Mouse (Mus musculus): ENCODE data around the gene Hnrnpab.

DNA sequence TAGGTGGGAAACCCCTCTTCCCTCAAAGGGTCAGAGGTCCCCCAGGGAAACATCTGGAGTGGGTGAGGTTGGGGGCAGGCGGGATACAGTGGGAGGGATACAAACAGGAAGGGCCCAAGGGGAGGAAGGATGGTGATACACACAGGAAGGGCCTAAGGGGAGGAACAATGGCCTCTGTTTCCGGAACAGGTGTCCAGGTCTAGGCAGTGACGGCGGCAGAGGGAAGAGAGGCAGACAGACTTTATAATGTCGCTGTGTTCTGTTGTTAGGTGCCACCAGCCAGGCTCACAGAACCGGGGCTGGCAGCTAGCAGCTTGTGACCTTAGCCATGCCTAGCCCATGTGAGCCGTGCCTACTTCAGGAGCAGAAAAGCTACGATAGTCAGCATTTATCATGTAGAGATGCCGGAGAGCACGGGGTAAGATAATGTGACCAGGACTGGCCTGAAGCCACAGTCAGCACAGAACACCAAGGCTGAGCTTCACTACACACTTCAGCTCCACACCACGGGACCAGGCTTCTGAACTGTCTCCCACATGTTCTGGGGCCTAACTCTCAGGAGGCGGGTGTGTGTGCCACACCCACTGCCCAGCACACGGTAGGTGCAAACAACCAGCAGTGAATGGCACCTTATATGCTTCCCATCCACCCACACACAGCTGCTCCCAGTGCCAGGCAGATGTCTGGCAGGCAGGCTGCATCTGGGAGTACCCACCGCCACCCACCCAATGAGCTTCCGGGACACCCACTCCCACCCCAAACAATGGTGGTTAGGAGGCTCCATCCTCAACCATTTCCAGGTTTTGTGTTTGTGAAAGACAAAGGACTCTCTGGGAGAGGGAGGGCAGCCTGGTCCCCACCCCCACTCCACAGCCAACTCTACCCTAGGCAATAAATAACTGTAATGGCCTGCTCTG is 40.4 kb upstream of the Hnrnpab start:
- TF ChIP-seq ZNF384 (IDR thresholded peaks at IDR 0.05; ENCODE audit: low read depth, low read length) = no peak
- TF ChIP-seq HCFC1 (IDR thresholded peaks at IDR 0.05; ENCODE audit: borderline replicate concordance, insufficient read depth, low read length) = peak; percentile 31; the same call in 1 of the 2 replicates
- no peak for TF ChIP-seq ZC3H11A (IDR thresholded peaks at IDR 0.05; ENCODE audit: borderline replicate concordance, low read depth, low read length)
- TF ChIP-seq CHD2 (IDR thresholded peaks at IDR 0.05; ENCODE audit: low read depth, low read length) = no peak

Measured in ES-E14 (cell line).